Mouse (Mus musculus): ENCODE results near the gene Acvr1. TPM values are rescaled to one million over a fixed set of nuclear protein-coding genes. Genes with fewer than 3 reads are reported as not detected.

Acvr1 gene
- polyA plus RNA-seq, 2 experiments = 13.2 to 30.3 TPM

DNA sequence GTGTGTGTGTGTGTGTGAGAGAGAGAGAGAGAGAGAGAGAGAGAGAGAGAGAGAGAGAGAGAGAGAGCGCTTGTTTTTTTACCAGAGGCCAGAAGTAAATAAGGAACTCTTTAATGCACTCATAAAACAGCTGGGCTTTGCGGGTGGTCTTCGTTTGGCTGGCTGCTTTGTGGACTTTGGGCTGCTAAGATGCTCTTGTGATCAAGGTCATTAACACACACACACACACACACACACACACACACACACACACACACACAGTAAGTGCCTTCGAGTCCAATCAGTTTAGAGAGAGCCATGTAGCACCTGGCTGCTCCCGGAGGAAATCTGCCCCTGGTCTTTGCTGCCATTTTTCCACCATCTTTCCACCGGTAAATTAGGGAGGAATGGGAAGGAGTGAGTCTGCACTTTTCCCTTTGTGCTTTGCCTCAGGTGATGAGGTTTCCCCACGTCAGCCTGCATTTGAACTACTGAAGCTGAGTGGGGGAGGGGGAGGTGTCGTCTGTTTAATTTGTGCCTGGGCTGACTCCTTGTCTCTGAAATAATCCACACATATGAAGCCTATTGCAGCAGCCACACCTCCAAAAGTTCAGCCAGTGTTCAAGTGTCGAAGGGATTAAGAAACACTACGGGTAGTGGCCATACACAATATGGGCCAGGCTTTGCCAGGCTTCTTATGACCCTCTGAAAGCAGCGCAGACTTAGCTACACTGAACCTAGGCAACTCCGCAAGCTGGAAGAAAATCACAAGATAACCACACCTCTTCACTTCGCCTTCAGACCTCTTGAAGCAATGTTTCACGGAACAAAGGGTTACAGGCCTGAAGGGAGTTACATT is 80.3 kb downstream of the Acvr1 start:
- WGBS = 28% methylated on average over 14 of the region's 14 CpGs
- ATAC-seq (ENCODE audit: low FRiP score, low read depth) (no peak), DNase-seq (ENCODE audit: low spot score) (peak; percentile 27)
- peaks cover 35% of the 10 kb centered on the region for H3K4me1 ChIP-seq (ENCODE audit: control insufficient read depth, insufficient read depth, low read length)
- no peak overlapping the region for H3K27ac ChIP-seq (replicated peaks; ENCODE audit: low read depth, low read length)
- H3K27me3 ChIP-seq (ENCODE audit: control insufficient read depth, insufficient read depth, low read length) = no peaks in the 10 kb centered on the region
- no peak overlapping the region for H3K4me2 ChIP-seq (replicated peaks; ENCODE audit: low read depth, low read length, severe bottlenecking)
- H3K9me3 ChIP-seq (ENCODE audit: control insufficient read depth, low read length) = no peaks in the 10 kb centered on the region
- H3K36me3 ChIP-seq (ENCODE audit: control insufficient read depth, insufficient read depth, low read length) = no peaks in the 10 kb centered on the region
- H3K4me3 ChIP-seq (replicated peaks; ENCODE audit: low read length) = no peak overlapping the region
- TF ChIP-seq POLR2A (IDR thresholded peaks at IDR 0.05; ENCODE audit: borderline replicate concordance, extremely low read depth, insufficient read depth, insufficient read length) = no peak
- peak overlapping the region; percentile 21; the same call in 1 of the 2 replicates for H3K9ac ChIP-seq (ENCODE audit: low read depth, low read length, severe bottlenecking)

DNA sequence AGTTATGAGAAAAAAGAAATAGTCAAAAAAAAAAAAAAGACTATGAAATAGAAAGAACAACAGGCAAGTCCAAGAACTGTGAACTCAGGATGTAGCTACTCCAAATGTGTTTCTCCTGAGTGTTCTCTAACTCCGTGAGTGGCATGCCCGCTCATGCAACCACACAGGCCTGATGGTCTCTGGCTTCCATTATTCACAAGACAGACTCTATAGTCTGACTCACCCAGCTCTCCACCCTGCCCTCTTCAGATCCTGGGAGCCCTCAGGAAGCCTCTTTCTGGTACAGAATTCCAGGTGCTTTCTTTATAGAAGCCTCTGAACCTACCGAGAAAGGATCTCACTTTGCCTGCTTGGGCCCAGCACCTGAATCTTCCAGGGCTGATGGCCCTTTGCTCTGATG is 81.3 kb downstream of the Acvr1 start:
- Histone ChIP-seq H3K27me3 (ENCODE audit: control insufficient read depth, insufficient read depth, low read length) (no peaks in the 10 kb centered on the region), H3K9ac (ENCODE audit: low read depth, low read length, severe bottlenecking) (no peak overlapping the region), H3K27ac (replicated peaks; ENCODE audit: low read depth, low read length) (no peak overlapping the region), H3K9me3 (ENCODE audit: control insufficient read depth, low read length) (no peaks in the 10 kb centered on the region), H3K36me3 (ENCODE audit: control insufficient read depth, insufficient read depth, low read length) (no peaks in the 10 kb centered on the region), H3K4me3 (replicated peaks; ENCODE audit: low read length) (no peak overlapping the region), H3K4me1 (ENCODE audit: control insufficient read depth, insufficient read depth, low read length) (peaks cover 35% of the 10 kb centered on the region), H3K4me2 (replicated peaks; ENCODE audit: low read depth, low read length, severe bottlenecking) (no peak overlapping the region)
- no peak for DNase-seq (ENCODE audit: low spot score)
- ATAC-seq (ENCODE audit: low FRiP score, low read depth) = no peak
- no peak for TF ChIP-seq POLR2A (IDR thresholded peaks at IDR 0.05; ENCODE audit: borderline replicate concordance, extremely low read depth, insufficient read depth, insufficient read length)
- WGBS = 39% methylated on average over 3 of the region's 3 CpGs

DNA sequence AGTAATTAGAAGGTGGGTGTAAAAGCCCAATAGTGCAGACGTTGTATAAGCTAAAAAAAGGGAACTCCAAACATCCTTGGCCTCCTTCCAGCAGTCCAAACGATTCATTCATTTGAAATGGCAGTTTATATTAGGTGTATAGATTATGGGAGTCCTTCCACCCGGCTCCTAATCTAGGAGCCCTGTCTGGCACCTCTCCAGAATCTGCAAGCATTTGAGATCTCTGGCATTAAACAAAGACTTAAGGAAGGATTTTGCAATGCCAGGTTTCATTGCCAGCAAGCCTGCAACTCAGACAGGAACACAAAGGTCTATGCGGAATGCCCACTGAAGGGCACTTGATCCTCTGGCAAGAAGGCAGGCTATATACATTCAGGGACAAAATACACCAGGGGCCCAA is 81.8 kb downstream of the Acvr1 start:
- no peaks in the 10 kb centered on the region for H3K9me3 ChIP-seq (ENCODE audit: control insufficient read depth, low read length)
- no peak for DNase-seq (ENCODE audit: low spot score)
- no peak for ATAC-seq (ENCODE audit: low FRiP score, low read depth)
- H3K4me1 ChIP-seq (ENCODE audit: control insufficient read depth, insufficient read depth, low read length) = peaks cover 35% of the 10 kb centered on the region
- H3K27me3 ChIP-seq (ENCODE audit: control insufficient read depth, insufficient read depth, low read length) = no peaks in the 10 kb centered on the region
- H3K9ac ChIP-seq (ENCODE audit: low read depth, low read length, severe bottlenecking) = no peak overlapping the region
- no peak overlapping the region for H3K4me2 ChIP-seq (replicated peaks; ENCODE audit: low read depth, low read length, severe bottlenecking)
- no peaks in the 10 kb centered on the region for H3K36me3 ChIP-seq (ENCODE audit: control insufficient read depth, insufficient read depth, low read length)
- no peak for TF ChIP-seq POLR2A (IDR thresholded peaks at IDR 0.05; ENCODE audit: borderline replicate concordance, extremely low read depth, insufficient read depth, insufficient read length)
- H3K4me3 ChIP-seq (replicated peaks; ENCODE audit: low read length) = no peak overlapping the region
- no peak overlapping the region for H3K27ac ChIP-seq (replicated peaks; ENCODE audit: low read depth, low read length)
- 29% methylated on average over 4 of the region's 4 CpGs for WGBS

DNA sequence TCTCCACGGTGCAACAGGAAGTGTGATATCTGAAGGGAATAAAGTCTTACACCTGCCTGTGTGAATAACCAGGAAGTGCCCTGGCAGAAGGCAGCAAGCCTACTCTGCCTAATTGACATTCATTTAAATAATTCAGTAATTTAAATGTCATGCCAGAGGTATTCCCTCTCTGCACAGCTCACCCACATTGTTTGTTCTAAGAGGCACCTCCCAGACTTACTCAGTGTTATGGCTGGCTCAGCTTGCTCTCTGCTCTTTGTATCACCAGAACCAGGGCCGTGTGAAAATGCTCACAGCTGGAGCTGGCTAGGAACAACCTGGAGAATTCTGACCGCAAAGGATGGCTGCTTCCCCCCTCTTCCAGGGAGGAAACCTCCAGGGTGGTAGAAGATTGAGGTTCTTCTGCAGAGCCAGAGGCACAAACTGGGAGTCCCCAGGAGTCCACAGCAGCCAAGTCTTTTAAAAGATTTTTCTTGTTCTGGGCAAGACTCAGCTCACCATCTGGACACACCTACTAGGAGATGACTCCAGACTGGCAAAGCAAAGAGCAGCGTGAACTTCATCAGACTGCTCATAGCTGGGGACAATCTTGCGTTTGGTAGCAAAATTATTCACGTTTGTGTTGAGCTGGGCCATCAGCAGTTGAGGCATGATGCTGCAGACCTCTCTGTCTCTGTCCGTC is 82.5 kb downstream of the Acvr1 start:
- Histone ChIP-seq H3K36me3 (ENCODE audit: control insufficient read depth, insufficient read depth, low read length) (no peaks in the 10 kb centered on the region), H3K27ac (replicated peaks; ENCODE audit: low read depth, low read length) (no peak overlapping the region), H3K4me3 (replicated peaks; ENCODE audit: low read length) (no peak overlapping the region), H3K27me3 (ENCODE audit: control insufficient read depth, insufficient read depth, low read length) (no peaks in the 10 kb centered on the region), H3K4me2 (replicated peaks; ENCODE audit: low read depth, low read length, severe bottlenecking) (no peak overlapping the region), H3K4me1 (ENCODE audit: control insufficient read depth, insufficient read depth, low read length) (peaks cover 35% of the 10 kb centered on the region), H3K9me3 (ENCODE audit: control insufficient read depth, low read length) (no peaks in the 10 kb centered on the region), H3K9ac (ENCODE audit: low read depth, low read length, severe bottlenecking) (no peak overlapping the region)
- no peak for ATAC-seq (ENCODE audit: low FRiP score, low read depth)
- TF ChIP-seq POLR2A (IDR thresholded peaks at IDR 0.05; ENCODE audit: borderline replicate concordance, extremely low read depth, insufficient read depth, insufficient read length) = no peak
- no peak for DNase-seq (ENCODE audit: low spot score)
- WGBS = 54% methylated on average over 7 of the region's 7 CpGs

DNA sequence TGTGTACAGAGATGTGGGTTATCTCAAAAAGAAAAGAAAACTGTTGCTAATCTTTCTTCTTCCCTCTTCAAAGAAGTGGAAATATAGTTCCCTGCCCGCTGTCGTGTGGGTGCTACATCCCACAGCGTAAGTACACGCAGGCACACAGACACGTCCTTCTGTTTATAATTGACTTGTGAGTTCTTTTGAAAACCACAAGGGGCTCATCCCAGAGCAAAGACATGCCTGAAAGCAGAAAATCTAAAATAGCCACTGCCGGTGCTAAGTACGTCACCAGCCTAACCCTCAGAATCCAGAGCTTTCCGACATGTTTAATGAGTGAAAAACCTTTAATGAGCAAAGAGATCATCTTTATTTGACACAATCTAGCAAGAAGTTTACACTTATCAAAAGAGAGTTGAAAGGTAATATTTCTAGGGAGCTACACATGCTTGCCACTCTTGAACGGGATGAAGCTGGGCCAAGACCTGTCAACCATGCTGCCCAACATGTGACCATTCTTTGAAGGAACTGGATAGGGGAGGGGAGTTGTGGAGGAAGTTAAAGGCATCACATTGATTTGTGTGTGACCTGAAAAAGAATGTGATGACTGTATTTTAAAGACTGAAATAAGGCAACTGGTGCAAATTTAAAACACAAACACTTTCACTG is 85.4 kb downstream of the Acvr1 start:
- Histone ChIP-seq H3K9ac (ENCODE audit: low read depth, low read length, severe bottlenecking) (no peak overlapping the region), H3K27ac (replicated peaks; ENCODE audit: low read depth, low read length) (no peak overlapping the region), H3K4me2 (replicated peaks; ENCODE audit: low read depth, low read length, severe bottlenecking) (no peak overlapping the region), H3K27me3 (ENCODE audit: control insufficient read depth, insufficient read depth, low read length) (no peaks in the 10 kb centered on the region), H3K9me3 (ENCODE audit: control insufficient read depth, low read length) (no peaks in the 10 kb centered on the region), H3K4me3 (replicated peaks; ENCODE audit: low read length) (no peak overlapping the region), H3K4me1 (ENCODE audit: control insufficient read depth, insufficient read depth, low read length) (peaks cover 22% of the 10 kb centered on the region), H3K36me3 (ENCODE audit: control insufficient read depth, insufficient read depth, low read length) (peaks cover 9% of the 10 kb centered on the region; the same call in 1 of the 2 replicates)
- ATAC-seq (ENCODE audit: low FRiP score, low read depth) = no peak
- DNase-seq (ENCODE audit: low spot score) = no peak
- WGBS = 74% methylated on average over 9 of the region's 9 CpGs
- TF ChIP-seq POLR2A (IDR thresholded peaks at IDR 0.05; ENCODE audit: borderline replicate concordance, extremely low read depth, insufficient read depth, insufficient read length) = no peak

All from limb, embryonic 14.5 days (tissue).